Mouse (Mus musculus): ENCODE measurements around the gene Prtg.

Gene Prtg

GRCm38 (mm10) chr9:72862955-72863354 lies 56.3 kb downstream of the Prtg start:
- DNase-seq (ENCODE audit: low spot score): no peak

- DNase-seq (ENCODE audit: low spot score): no peak
Observed at GRCm38 (mm10) chr9:72863773-72864172, 57.1 kb downstream of the Prtg start.

GRCm38 (mm10) chr9:72867434-72867833 lies 60.8 kb downstream of the Prtg start:
- no peak for DNase-seq (ENCODE audit: low spot score)

- DNase-seq (ENCODE audit: low spot score): no peak
Observed at GRCm38 (mm10) chr9:72868774-72869173, 62.1 kb downstream of the Prtg start.

GRCm38 (mm10) chr9:72871506-72872297 lies 65.0 kb downstream of the Prtg start:
- DNase-seq (ENCODE audit: low spot score): no peak

GRCm38 (mm10) chr9:72872298-72873130 lies 65.8 kb downstream of the Prtg start:
- no peak for DNase-seq (ENCODE audit: low spot score)

GRCm38 (mm10) chr9:72875878-72876277 lies 69.2 kb downstream of the Prtg start:
- DNase-seq (ENCODE audit: low spot score): no peak

- no peak for DNase-seq (ENCODE audit: low spot score)
Observed at GRCm38 (mm10) chr9:72877905-72878304, 71.2 kb downstream of the Prtg start.

- DNase-seq (ENCODE audit: low spot score): no peak
Observed at GRCm38 (mm10) chr9:72878656-72879055, 72.0 kb downstream of the Prtg start.

- DNase-seq (ENCODE audit: low spot score): no peak
Observed at GRCm38 (mm10) chr9:72879601-72880000, 72.9 kb downstream of the Prtg start.

- no peak for DNase-seq (ENCODE audit: low spot score)
Observed at GRCm38 (mm10) chr9:72880225-72880960, 73.7 kb downstream of the Prtg start.

- DNase-seq (ENCODE audit: low spot score): no peak
Observed at GRCm38 (mm10) chr9:72881026-72881768, 74.5 kb downstream of the Prtg start.

GRCm38 (mm10) chr9:72883940-72884339 lies 77.3 kb downstream of the Prtg start:
- DNase-seq (ENCODE audit: low spot score): peak; percentile 21

GRCm38 (mm10) chr9:72889777-72890176 lies 83.1 kb downstream of the Prtg start:
- DNase-seq (ENCODE audit: low spot score): no peak

- DNase-seq (ENCODE audit: low spot score): no peak
Observed at GRCm38 (mm10) chr9:72890499-72891085, 83.9 kb downstream of the Prtg start.

GRCm38 (mm10) chr9:72892761-72893160 lies 86.1 kb downstream of the Prtg start:
- no peak for DNase-seq (ENCODE audit: low spot score)

GRCm38 (mm10) chr9:72894796-72895352 lies 88.2 kb downstream of the Prtg start:
- no peak for DNase-seq (ENCODE audit: low spot score)

- DNase-seq (ENCODE audit: low spot score): no peak
Observed at GRCm38 (mm10) chr9:72902057-72902456, 95.4 kb downstream of the Prtg start.

- peak; percentile 13 for DNase-seq (ENCODE audit: low spot score)
Observed at GRCm38 (mm10) chr9:72902611-72903010, 95.9 kb downstream of the Prtg start.

- no peak for DNase-seq (ENCODE audit: low spot score)
Observed at GRCm38 (mm10) chr9:72906693-72907103, 100.0 kb downstream of the Prtg start.

GRCm38 (mm10) chr9:72911381-72911780 lies 104.7 kb downstream of the Prtg start:
- no peak for DNase-seq (ENCODE audit: low spot score)
